Mouse (Mus musculus) embryonic facial prominence, embryonic 10.5 days (tissue): ENCODE results near the gene Dgkg. TPM values are rescaled to one million over a fixed set of nuclear protein-coding genes. Genes with fewer than 3 reads are reported as not detected.
A peak's percentile ranks its signal among the peaks of the same experiment; 100 is the strongest.

Experiments
- DNase-seq: peaks from one replicate; pipeline ENCODE4 v3.0.0-alpha.2; 2017; ENCODE audit warnings: low spot score
- H3K27ac ChIP-seq: fragments of 300-500 bp; sonication (generic); replicated peaks from 2 replicates; pipeline ENCODE4 v1.5.1; 2016; ENCODE audit warnings: mild to moderate bottlenecking
- H3K27me3 ChIP-seq: fragments of 300-500 bp; sonication (generic); replicated peaks from 2 replicates; pipeline ENCODE4 v1.6.1; 2016; ENCODE audit warnings: low read depth, mild to moderate bottlenecking; ENCODE audit not compliant: poor library complexity, severe bottlenecking
- H3K36me3 ChIP-seq: fragments of 300-500 bp; sonication (generic); replicated peaks from 2 replicates; pipeline ENCODE4 v1.6.1; 2016; ENCODE audit warnings: mild to moderate bottlenecking, moderate library complexity
- H3K4me1 ChIP-seq: fragments of 300-500 bp; sonication (generic); 2 replicates; pipeline ENCODE4 v1.6.1; 2016
- H3K4me3 ChIP-seq: fragments of 300-500 bp; sonication (generic); 2 replicates; pipeline ENCODE4 v1.5.1; 2016; ENCODE audit warnings: mild to moderate bottlenecking, moderate library complexity
- H3K9me3 ChIP-seq: fragments of 300-500 bp; sonication (generic); 2 replicates; pipeline ENCODE4 v1.6.1; 2016; ENCODE audit warnings: mild to moderate bottlenecking
- WGBS: fragments of 180-500 bp; shearing (Covaris S2); methylation state at CpG from one replicate; pipeline ENCODE4 v1.1.7; 2016; 5-methylcytosine and 5-hydroxymethylcytosine counted together
- polyA plus RNA-seq: library from polyadenylated mRNA; unstranded; fragments of >200 nt; fragmentation: Nextera tagmentation; extraction: Ambion mirVana; gene quantifications from 2 replicates; pipeline ENCODE4 v1.2.1, GENCODE M21; 2016

Dgkg gene
- polyA plus RNA-seq, 1 experiment from 2014 or later = 0.22 TPM

- no peaks in the 10 kb centered on the region for H3K9me3 ChIP-seq
- H3K27ac ChIP-seq = no peak overlapping the region
- peaks cover 11% of the 10 kb centered on the region for H3K4me1 ChIP-seq
- H3K36me3 ChIP-seq = no peaks in the 10 kb centered on the region
- no peak overlapping the region for H3K4me3 ChIP-seq
- 0 out of 2 replicates have a peak, but pooled peaks cover 4% of the 10 kb centered on the region for H3K27me3 ChIP-seq
- WGBS = 36% methylated on average over 5 of the region's 5 CpGs
- no peak for DNase-seq
Observed at GRCm38 (mm10) chr16:22527499-22527939, 129.5 kb downstream of the Dgkg start.

GRCm38 (mm10) chr16:22526386-22526785, 130.6 kb downstream of the Dgkg start:
- H3K4me1 ChIP-seq = peaks cover 5% of the 10 kb centered on the region; the same call in 1 of the 2 replicates
- 0 out of 2 replicates have a peak, but pooled peaks cover 4% of the 10 kb centered on the region for H3K27me3 ChIP-seq
- H3K9me3 ChIP-seq = no peaks in the 10 kb centered on the region
- DNase-seq = no peak
- no peak overlapping the region for H3K4me3 ChIP-seq
- no peak overlapping the region for H3K27ac ChIP-seq
- no peaks in the 10 kb centered on the region for H3K36me3 ChIP-seq
- WGBS = 91% methylated on average over 4 of the region's 4 CpGs

DNA sequence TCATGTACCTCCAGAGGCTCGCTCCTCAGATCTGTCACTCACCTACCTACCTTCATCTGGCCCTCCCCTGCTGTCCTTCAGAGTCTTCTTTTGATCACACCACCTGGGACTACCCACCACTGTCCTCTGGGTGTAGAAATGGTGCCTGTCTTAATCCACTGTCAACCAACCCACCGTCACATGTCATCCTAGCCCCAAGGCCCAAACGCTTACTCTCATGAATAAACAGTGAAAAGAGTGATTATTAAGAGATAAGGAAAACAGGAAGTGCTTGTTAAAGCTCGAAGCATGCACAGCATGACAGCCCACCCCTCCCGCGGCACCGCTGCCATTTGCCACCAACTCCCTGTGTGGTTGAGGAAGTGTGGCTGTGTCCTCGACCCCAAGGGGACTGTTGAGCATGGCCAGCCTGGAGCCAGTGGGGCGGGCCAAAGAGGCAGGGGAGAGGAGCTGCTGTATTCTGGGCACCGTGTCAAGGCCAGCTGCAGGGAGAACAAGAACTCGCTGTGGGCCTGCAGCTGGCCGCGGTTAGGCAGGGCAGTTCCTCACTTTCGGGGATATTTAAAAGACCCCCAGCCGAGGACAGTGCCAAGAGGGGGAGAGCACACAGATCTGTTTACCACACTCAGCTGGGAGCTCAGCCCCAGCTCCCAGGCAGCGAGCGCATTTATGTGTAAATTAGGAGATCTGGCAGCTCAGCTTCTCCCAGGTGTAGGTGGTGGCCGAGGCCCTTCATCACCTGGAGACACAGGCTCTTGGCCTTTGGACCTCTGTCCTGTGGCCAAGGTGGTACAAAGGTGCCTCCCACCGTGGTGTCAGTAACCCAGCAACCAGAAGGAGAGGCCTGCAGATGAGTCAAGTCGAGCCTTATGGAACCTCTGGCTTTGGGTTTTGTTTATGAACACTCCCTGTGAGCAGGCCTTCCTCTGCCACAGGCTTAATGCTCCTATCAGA, 139.3 kb downstream of the Dgkg start:
- WGBS = 10% methylated on average over 20 of the region's 20 CpGs
- 0 out of 2 replicates have a peak overlapping the region, but pooled peaks have one; percentile 8 for H3K4me3 ChIP-seq
- no peaks in the 10 kb centered on the region for H3K36me3 ChIP-seq
- no peaks in the 10 kb centered on the region for H3K9me3 ChIP-seq
- H3K27ac ChIP-seq = no peak overlapping the region
- peaks cover 30% of the 10 kb centered on the region for H3K4me1 ChIP-seq
- DNase-seq = peak; percentile 36
- peaks cover 16% of the 10 kb centered on the region; the same call in 1 of the 2 replicates for H3K27me3 ChIP-seq

GRCm38 (mm10) chr16:22515476-22515875, 141.5 kb downstream of the Dgkg start:
- peaks cover 30% of the 10 kb centered on the region for H3K4me1 ChIP-seq
- H3K27me3 ChIP-seq = peaks cover 16% of the 10 kb centered on the region; the same call in 1 of the 2 replicates
- 15% methylated on average over 5 of the region's 5 CpGs for WGBS
- peak; percentile 21 for DNase-seq
- H3K27ac ChIP-seq = no peak overlapping the region
- H3K4me3 ChIP-seq = no peak overlapping the region
- H3K9me3 ChIP-seq = no peaks in the 10 kb centered on the region
- no peaks in the 10 kb centered on the region for H3K36me3 ChIP-seq

- Histone ChIP-seq H3K27ac (no peak overlapping the region), H3K4me1 (peaks cover 29% of the 10 kb centered on the region), H3K36me3 (no peaks in the 10 kb centered on the region), H3K9me3 (no peaks in the 10 kb centered on the region), H3K27me3 (no peaks in the 10 kb centered on the region), H3K4me3 (no peak overlapping the region)
- DNase-seq = no peak
- 60% methylated on average over 9 of the region's 9 CpGs for WGBS
Observed at GRCm38 (mm10) chr16:22510861-22511637, 146.0 kb downstream of the Dgkg start.

DNA sequence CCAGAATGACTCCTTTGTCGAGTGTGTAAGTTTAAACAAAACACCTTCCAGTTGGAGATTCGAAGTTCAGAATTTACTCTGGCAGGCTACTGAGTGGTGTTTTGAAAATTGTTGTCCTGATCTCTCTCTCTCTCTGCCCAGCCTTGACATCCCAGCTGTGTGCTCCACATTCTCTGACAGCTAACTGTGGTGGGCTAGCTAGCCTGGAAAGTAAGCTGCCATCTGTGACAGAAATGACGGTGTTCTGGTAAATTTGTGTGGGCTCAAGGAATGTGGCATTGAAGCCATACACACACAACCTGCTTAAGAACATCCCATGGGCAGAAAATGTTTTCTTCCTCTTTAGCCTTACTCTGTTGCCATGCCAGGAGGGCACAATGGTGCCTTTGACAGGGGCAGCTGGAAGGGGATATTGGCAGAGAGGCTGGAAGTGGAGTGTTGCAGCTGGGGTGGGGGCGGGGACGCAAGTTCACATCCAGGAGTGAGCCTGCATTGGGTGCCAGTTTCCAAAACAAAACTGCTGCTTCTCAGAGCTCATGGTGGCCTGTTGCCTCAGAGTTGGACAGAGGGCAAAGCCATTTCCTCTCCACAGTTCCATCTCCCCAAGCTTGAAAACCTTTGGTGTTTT, 148.0 kb downstream of the Dgkg start:
- H3K9me3 ChIP-seq = no peaks in the 10 kb centered on the region
- no peaks in the 10 kb centered on the region for H3K36me3 ChIP-seq
- H3K27me3 ChIP-seq = no peaks in the 10 kb centered on the region
- 85% methylated on average over 5 of the region's 5 CpGs for WGBS
- H3K4me1 ChIP-seq = peaks cover 33% of the 10 kb centered on the region
- H3K27ac ChIP-seq = no peak overlapping the region
- no peak overlapping the region for H3K4me3 ChIP-seq
- no peak for DNase-seq

DNA sequence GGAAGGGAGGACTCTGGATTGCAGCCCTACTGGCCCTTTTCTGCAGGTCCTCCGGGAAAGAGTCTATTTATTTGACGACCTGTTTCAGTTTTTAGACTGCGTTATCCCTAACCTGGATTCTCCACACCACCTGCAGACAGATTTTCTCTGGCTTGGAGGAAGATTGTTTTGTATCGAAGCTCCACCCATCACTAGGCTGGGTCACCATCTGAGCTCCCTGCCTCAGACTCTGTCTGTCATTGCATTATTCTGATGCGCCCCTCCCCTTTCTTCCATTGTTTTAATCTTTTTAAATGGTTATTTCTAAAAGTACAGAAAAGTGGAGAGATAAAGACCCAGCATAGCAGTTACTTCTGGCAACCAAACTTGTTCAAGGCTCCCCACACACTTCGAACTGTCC, 151.4 kb downstream of the Dgkg start:
- H3K27me3 ChIP-seq = no peaks in the 10 kb centered on the region
- WGBS = 46% methylated on average over 6 of the region's 6 CpGs

GRCm38 (mm10) chr16:22504851-22505250, 152.2 kb downstream of the Dgkg start:
- Histone ChIP-seq H3K4me1 (peaks cover 37% of the 10 kb centered on the region), H3K27me3 (no peaks in the 10 kb centered on the region), H3K4me3 (no peak overlapping the region), H3K27ac (0 out of 2 replicates have a peak overlapping the region, but pooled peaks have one; percentile 4), H3K9me3 (no peaks in the 10 kb centered on the region), H3K36me3 (no peaks in the 10 kb centered on the region)
- peak; percentile 41 for DNase-seq
- WGBS = 28% methylated on average over 8 of the region's 8 CpGs

More for the DNA sequence above, 151.4 kb downstream of the Dgkg start:
- Histone ChIP-seq H3K27ac (no peak overlapping the region), H3K4me1 (peaks cover 37% of the 10 kb centered on the region), H3K36me3 (no peaks in the 10 kb centered on the region), H3K4me3 (no peak overlapping the region), H3K9me3 (no peaks in the 10 kb centered on the region)
- DNase-seq = no peak

GRCm38 (mm10) chr16:22504049-22504448, 153.0 kb downstream of the Dgkg start:
- WGBS = 72% methylated on average over 5 of the region's 5 CpGs
- no peak overlapping the region for H3K27ac ChIP-seq
- no peak overlapping the region for H3K4me3 ChIP-seq
- no peaks in the 10 kb centered on the region for H3K27me3 ChIP-seq
- no peak for DNase-seq
- H3K36me3 ChIP-seq = no peaks in the 10 kb centered on the region
- H3K9me3 ChIP-seq = no peaks in the 10 kb centered on the region
- H3K4me1 ChIP-seq = peaks cover 30% of the 10 kb centered on the region

GRCm38 (mm10) chr16:22503467-22503866, 153.6 kb downstream of the Dgkg start:
- WGBS = 81% methylated on average over 4 of the region's 4 CpGs
- Histone ChIP-seq H3K36me3 (no peaks in the 10 kb centered on the region), H3K27me3 (no peaks in the 10 kb centered on the region), H3K4me3 (no peak overlapping the region), H3K27ac (no peak overlapping the region), H3K4me1 (peaks cover 30% of the 10 kb centered on the region), H3K9me3 (no peaks in the 10 kb centered on the region)
- no peak for DNase-seq

- DNase-seq = no peak
- peaks cover 29% of the 10 kb centered on the region for H3K4me1 ChIP-seq
- 90% methylated on average over 6 of the region's 6 CpGs for WGBS
Observed at GRCm38 (mm10) chr16:22501855-22502254, 155.2 kb downstream of the Dgkg start.

DNA sequence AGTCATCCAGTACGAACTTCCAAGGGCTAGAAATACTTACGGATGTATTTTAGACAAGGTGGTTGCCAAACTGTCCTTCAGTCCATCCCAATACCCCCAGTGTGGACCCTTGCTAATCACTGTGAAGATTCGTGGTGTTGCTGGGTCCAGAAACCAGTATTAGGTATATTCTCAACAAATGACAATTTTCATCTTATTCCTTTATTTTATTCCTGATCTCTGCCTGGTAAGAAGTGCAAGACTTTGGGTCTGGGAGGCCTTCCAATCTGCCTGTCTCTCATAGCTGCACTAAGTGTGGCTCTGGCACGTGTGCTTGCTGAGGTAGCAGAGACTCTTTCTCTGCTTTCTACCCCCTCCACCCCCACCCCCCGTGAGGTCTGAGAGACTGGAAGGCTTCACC, 156.5 kb downstream of the Dgkg start:
- 83% methylated on average over 5 of the region's 5 CpGs for WGBS
- H3K27ac ChIP-seq = no peak overlapping the region
- DNase-seq = no peak
- no peaks in the 10 kb centered on the region for H3K27me3 ChIP-seq
- H3K4me1 ChIP-seq = peaks cover 20% of the 10 kb centered on the region
- no peaks in the 10 kb centered on the region for H3K36me3 ChIP-seq
- H3K4me3 ChIP-seq = no peak overlapping the region
- H3K9me3 ChIP-seq = no peaks in the 10 kb centered on the region

More at GRCm38 (mm10) chr16:22501855-22502254, 155.2 kb downstream of the Dgkg start:
- H3K9me3 ChIP-seq = no peaks in the 10 kb centered on the region
- H3K27ac ChIP-seq = no peak overlapping the region
- H3K27me3 ChIP-seq = no peaks in the 10 kb centered on the region
- no peaks in the 10 kb centered on the region for H3K36me3 ChIP-seq
- H3K4me3 ChIP-seq = no peak overlapping the region
